Mouse (Mus musculus) neutrophil, adult 83 days (primary cell): Measurements from ENCODE around the gene Scnm1. TPM values are rescaled to one million over a fixed set of nuclear protein-coding genes. Genes with fewer than 3 reads are reported as not detected.

Experiments used
- total RNA-seq, 2 experiments: library from RNA; stranded (reverse); gene quantifications; one replicate each; pipeline ENCODE4 v1.2.4; 2023

The Scnm1 gene
- 10 to 100 TPM; 42.7 to 50.8 TPM for total RNA-seq

DNA sequence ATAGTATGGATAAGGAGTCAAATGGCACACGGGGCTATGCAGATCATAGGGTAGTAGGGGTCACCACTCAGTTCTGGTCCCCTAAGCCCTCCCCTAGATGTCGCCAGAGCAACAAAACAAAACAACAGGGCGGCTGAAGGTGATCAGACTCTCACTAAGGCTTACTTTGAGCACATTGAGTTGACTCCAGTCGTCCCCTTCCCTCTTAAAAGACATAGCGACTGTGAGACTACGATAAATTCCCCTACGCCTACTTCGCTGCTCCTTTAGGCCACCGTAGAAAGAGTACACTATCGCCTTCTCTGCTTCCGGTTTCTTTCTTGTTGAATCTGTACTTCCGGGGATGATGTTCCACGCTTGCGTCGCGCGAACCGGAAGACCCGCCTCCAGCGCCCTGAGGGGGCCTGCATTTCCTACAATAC is at the start of gene Scnm1, which contains the start of gene Lysmd1:
TSS of gene Scnm1 (minus strand) at position 332 of the 422 bp plus-strand sequence.
TSS of gene Lysmd1 (plus strand) at position 409 of the 422 bp plus-strand sequence.

GRCm38 (mm10) chr3:95159987-95160963 is 26.5 kb upstream of the Scnm1 start, which contains the start of gene Sema6c:
Gene Sema6c, plus strand, starts transcription at chr3:95160457.

GRCm38 (mm10) chr3:95141952-95142616 is 8.3 kb upstream of the Scnm1 start, which contains the start of gene Tnfaip8l2:
Gene Tnfaip8l2, minus strand, starts transcription at chr3:95142360.

DNA sequence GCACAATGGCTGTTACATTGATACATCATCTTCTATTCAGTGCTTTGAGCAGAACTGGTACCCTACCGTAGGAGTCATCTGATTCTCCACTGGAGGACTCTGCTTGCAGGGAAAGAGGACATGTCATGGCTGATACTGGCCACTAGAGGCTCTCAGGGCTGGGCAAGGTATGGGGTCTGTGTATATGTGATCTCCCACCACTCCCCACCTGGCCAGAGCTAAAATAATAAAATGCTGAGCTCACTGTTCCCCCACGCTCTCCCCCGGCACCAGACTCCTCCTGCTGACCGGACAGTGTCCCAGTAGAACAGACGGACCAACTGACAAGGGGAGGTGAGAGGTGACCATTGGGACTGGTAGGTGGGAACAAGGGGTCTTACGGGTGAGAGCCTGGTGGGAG is 9.6 kb downstream of the Scnm1 start, which contains the start of gene Tmod4:
TSS of gene Tmod4 (plus strand) at position 231 of the 400 bp plus-strand sequence.

GRCm38 (mm10) chr3:95110911-95111726 is 22.7 kb downstream of the Scnm1 start, which contains the start of gene Vps72:
Gene Vps72, plus strand, starts transcription at chr3:95111022.

DNA sequence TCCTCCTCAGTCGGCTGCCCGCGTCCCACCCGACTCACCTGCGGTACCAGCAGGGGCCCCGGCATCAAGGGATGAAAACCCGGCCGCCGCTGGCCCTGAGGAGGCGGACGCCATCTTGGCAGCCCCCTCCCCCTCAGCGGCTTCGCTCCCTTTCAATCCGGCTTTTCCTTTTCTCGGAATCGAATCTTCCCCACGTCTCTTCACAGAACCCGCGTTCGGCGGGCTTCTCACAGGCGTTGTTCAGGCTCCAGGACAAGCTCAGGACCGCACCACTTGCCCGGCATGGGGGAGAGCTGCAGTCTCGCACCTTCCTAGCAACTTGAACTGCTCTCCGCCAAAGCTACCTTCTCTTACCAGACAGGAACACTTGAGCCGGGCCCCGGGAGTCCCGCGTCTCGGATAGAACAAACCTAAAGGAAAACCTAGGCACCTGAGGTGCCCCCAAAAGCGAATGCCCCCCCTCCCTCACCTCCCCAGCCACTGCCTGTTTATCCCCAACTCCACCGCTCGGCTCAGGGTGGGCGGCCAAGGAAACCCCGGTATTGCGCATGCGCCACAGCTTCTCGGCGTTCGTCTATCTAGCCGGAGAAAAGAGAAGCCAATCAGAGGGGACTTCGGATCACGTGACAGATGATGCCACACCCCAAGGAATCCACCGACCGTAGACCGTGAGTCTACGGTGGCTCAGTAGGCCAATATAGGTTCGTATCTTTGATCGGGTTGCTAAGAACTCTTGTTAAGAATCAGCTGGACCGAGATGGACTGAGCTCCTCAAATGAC is 27.3 kb downstream of the Scnm1 start, which contains the start of gene Pip5k1a:
TSS of gene Pip5k1a (minus strand) at position 593 of the 780 bp plus-strand sequence.

Other genes starting within 250 kb of the Scnm1 start
- gene Psmb4, start 247.1 kb downstream of the Scnm1 start, total RNA-seq: 100 to 1,000 TPM; 195 to 207 TPM
- gene Selenbp1, start 201.0 kb downstream of the Scnm1 start, total RNA-seq: 10 to 100 TPM; 22.3 to 30.2 TPM
- 10 to 100 TPM; 13.9 to 16.8 TPM for gene Rfx5, start 179.9 kb downstream of the Scnm1 start, total RNA-seq
- 10 to 100 TPM; 29.4 to 40.4 TPM for gene Pi4kb, start 159.3 kb downstream of the Scnm1 start, total RNA-seq
- 10 to 100 TPM; 44.6 to 57.4 TPM for gene Zfp687, start 118.6 kb downstream of the Scnm1 start, total RNA-seq
- gene Psmd4, start 91.4 kb downstream of the Scnm1 start, total RNA-seq: 10 to 100 TPM; 92.0 to 99.5 TPM
- 10 to 100 TPM; 20.7 to 26.5 TPM for gene Pip5k1a, start 27.1 kb downstream of the Scnm1 start, total RNA-seq
- gene Vps72, start 23.0 kb downstream of the Scnm1 start, total RNA-seq: 10 to 100 TPM; 31.0 to 35.0 TPM
- gene Tmod4, start 9.5 kb downstream of the Scnm1 start, total RNA-seq: 1 to 10 TPM in 1 of 2 experiments, under 1 TPM in 1; 0.99 to 1.6 TPM
- 1 to 10 TPM; 2.6 to 3.2 TPM for gene Lysmd1, start 77 bp upstream of the Scnm1 start, total RNA-seq
- gene Tnfaip8l2, start 8.3 kb upstream of the Scnm1 start, total RNA-seq: 10 to 100 TPM; 78.5 to 90.9 TPM
- gene Sema6c, start 26.4 kb upstream of the Scnm1 start, total RNA-seq: 1 to 10 TPM in 1 of 2 experiments, under 1 TPM in 1; 0.79 to 1.2 TPM
- 10 to 100 TPM; 38.9 to 47.6 TPM for gene Gabpb2, start 83.9 kb upstream of the Scnm1 start, total RNA-seq
- 100 to 1,000 TPM; 224 to 236 TPM for gene Cdc42se1, start 94.7 kb upstream of the Scnm1 start, total RNA-seq
- 1 to 10 TPM; 2.3 to 2.4 TPM for gene Mllt11, start 98.2 kb upstream of the Scnm1 start, total RNA-seq
- not detected for gene Gm128, start 107.6 kb upstream of the Scnm1 start, total RNA-seq
- gene Bnipl, start 117.2 kb upstream of the Scnm1 start, total RNA-seq: under 1 TPM in 1 of 2 experiments, not detected in 1; 0.44 TPM
- gene Mindy1, start 147.3 kb upstream of the Scnm1 start, total RNA-seq: 100 to 1,000 TPM; 127 to 146 TPM
- gene Prune1, start 148.1 kb upstream of the Scnm1 start, total RNA-seq: 10 to 100 TPM; 17.4 to 19.3 TPM
- gene Anxa9, start 173.2 kb upstream of the Scnm1 start, total RNA-seq: 1 to 10 TPM; 2.6 to 2.8 TPM
- gene Cers2, start 180.8 kb upstream of the Scnm1 start, total RNA-seq: 100 to 1,000 TPM; 130 to 136 TPM
- gene Setdb1, start 223.2 kb upstream of the Scnm1 start, total RNA-seq: 10 to 100 TPM; 20.0 to 21.0 TPM